Mouse (Mus musculus): ENCODE measurements around the gene Rin2.

DNA sequence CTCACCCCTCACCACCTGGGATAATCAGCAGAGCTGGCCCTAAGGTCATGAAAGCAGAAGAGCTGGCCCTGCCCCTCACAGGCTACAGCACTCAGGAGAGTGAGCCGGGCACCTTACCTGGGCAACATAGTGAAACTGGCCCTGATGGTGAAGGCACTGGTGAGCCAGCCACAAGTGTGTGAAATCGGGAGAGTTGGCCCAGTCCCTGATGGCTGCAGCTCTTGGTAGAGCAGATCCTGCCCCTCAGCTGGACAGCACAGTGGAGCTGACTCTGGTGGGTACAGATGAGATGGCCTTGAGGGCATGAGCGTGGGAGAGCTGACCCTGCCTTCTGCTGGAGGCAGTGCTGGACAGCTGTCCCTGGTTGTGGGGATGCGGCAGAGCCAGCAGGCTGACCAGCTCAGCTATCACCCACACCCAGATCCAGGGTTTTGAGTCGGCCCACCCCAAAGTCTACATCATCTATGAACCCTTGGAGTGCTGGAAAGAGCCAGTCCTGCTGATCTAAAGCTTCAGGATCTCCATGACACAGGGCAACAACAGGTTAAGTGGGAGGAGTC, 43.7 kb downstream of the Rin2 start:
- TF ChIP-seq POLR2A (IDR thresholded peaks at IDR 0.05; ENCODE audit: low read depth, low read length), result no peak
- no peak for TF ChIP-seq CTCF (IDR thresholded peaks at IDR 0.05; ENCODE audit: extremely low read depth, insufficient read length, insufficient replicate concordance, low read depth, low read length)

All from small intestine, adult 2 months (tissue).